Mouse (Mus musculus): ENCODE measurements around the gene Cmtm7.
"Not testable (repeated sequence)": the region's sequence is repeated elsewhere in the genome, so short reads cannot be mapped to it uniquely, and the experiment has no call there.

Gene Cmtm7

GRCm38 (mm10) chr9:114728432-114728831 is 53.2 kb downstream of the Cmtm7 start:
- in situ Hi-C loops (cut with MboI), result not testable (repeated sequence)

DNA sequence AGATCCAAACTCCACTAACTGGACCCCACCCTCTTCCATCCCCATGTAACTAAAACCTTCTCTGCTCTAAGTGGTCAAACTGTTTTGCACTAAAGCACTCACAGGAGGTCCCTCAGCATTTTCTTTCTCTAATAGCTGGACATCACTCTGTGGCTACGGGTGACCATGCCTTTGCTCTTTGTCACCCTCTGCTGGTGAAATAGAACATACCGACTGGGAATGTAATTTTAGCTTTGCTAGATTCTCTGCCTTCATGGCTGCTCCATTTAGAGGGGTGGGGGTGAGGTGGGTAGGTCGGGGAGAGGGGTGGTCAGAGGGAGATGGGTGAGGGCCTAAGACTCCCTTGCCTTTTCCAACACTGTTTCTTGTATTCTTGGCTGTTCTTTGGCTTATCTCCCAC is 54.3 kb downstream of the Cmtm7 start:
- in situ Hi-C loops (cut with MboI), result no loop called here

DNA sequence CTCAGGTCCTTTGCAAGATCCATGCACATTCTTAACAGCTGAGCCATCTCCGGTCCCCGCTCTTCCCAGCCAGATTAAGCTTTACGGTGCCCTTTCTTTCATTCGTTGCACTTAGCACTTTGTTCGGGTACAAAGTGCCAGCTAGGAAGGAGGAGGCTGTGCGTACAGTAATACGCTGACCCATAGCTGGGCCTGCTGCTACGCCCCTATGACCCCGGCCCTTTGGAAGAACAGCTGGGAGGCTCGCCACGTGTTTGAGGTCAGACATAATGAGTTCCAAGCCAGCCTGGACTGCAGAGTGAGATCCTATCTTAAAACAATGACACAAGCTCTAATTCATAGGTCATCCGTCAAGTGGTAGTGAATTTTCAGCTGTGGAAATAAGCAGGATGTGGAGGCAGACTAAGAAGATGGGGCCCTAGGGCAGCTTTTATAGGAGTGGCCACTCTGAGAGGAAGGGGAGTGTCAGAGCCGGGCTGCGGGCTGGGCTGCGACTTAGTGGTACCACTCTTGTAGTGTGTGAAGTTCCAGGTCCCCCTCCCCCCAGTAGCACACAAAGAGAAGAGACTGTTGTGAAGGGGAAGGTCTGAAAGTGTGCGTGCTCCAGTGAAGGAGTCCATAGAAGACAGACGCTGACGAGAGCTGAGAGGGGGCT is 64.9 kb downstream of the Cmtm7 start:
- in situ Hi-C loops (cut with MboI), result no loop called here

DNA sequence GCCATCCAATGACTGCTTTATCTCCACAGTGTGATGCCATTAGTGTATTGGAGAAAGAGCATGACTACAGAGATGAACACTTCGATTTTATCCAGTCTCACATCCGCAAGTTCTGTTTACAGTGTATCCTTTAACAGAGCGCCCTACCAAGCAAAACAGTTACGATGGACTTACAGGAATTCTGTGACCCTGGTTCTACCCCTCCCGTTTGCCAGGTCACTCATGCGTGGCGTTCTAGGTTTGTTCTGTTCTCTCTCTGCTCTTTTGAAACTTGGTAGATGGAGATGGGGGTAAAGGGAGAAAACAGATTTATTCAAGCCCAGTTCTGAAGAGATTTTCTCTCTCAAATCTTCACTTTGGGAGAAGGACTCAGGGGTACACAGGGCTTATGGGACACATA is 68.2 kb downstream of the Cmtm7 start:
- in situ Hi-C loops (cut with MboI), result no loop called here

GRCm38 (mm10) chr9:114710345-114710744 is 71.3 kb downstream of the Cmtm7 start:
- in situ Hi-C loops (cut with MboI), result no loop called here

DNA sequence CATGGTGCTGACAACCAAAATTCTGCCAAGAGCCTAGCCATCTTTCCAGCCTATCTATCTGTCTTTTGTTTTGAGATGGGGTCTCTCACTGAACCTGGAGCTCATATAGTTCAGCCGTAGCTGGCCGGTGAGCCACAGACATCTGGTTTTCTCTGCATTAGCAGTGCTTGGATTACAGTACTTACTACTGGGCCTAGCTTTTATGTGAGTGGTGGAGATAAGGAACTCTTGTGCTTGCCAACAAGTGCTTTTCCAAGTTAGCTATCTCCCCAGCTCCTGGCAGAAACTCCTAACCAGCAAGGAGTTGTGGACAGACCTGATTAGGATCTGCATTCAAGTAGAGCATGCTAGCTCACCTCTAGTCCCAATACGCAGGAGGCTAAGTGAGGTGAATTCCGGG is 73.9 kb downstream of the Cmtm7 start:
- in situ Hi-C loops (cut with MboI), result no loop called here
